ENCODE assay signal across 8 mouse cellular contexts in genomic region chr4:45018452-45018980, GRCm38 (mm10). TPM values are rescaled to one million over a fixed set of nuclear protein-coding genes. Genes with fewer than 3 reads are reported as not detected.
DNase-seq lines count a peak whose midpoint lies in the region; ATAC-seq and TF ChIP-seq lines count a peak whose summit lies in the region.

Polr1e (plus strand) TSS chr4:45018583.

- under 1% methylated on average over 29 of the region's 29 CpGs for WGBS in hindbrain, embryonic 10.5 days
- WGBS in lung, postnatal 0 days, result under 1% methylated on average over 29 of the region's 29 CpGs

- H3K27me3 ChIP-seq in hindbrain, embryonic 10.5 days (ENCODE audit: insufficient read depth, poor library complexity, severe bottlenecking), result no peaks in the 10 kb centered on the region
- H3K27me3 ChIP-seq in lung, postnatal 0 days (replicated peaks; ENCODE audit: insufficient read depth, low read length), result no peaks in the 10 kb centered on the region

- ATAC-seq in frontal cortex, adult (ENCODE audit: low TSS enrichment), result peak; percentile 85
- ATAC-seq in lung, postnatal 0 days, result peak; percentile 98

- peak within 1 kb of the TSS; percentile 82 for H3K27ac ChIP-seq in hindbrain, embryonic 10.5 days
- no peak within 1 kb of the TSS for H3K27ac ChIP-seq in lung, postnatal 0 days (ENCODE audit: low read length)

- peak; percentile 95 for DNase-seq in MN1 (ENCODE audit: low spot score)
- peak; percentile 91 for DNase-seq in cerebellum, adult 9-10 months
- peak; percentile 93 for DNase-seq in hindbrain, embryonic 10.5 days (ENCODE audit: low spot score)
- peak; percentile 91 for DNase-seq in layer of hippocampus, adult 9-11 months
- peak; percentile 97 for DNase-seq in lung, postnatal 0 days (ENCODE audit: low spot score)
- DNase-seq in ovary, postnatal 14 days (ENCODE audit: low spot score), result peak; percentile 89
- DNase-seq in thymus, postnatal 14 days, result peak; percentile 96

- 0 out of 2 replicates have a peak, but pooled peaks have one; percentile 4 for TF ChIP-seq CTCF in lung, postnatal 0 days (IDR thresholded peaks at IDR 0.05)

- H3K4me1 ChIP-seq in hindbrain, embryonic 10.5 days (replicated peaks), result peaks cover 34% of the 10 kb centered on the region
- H3K4me1 ChIP-seq in lung, postnatal 0 days (ENCODE audit: insufficient read depth, low read depth, low read length), result peaks cover 4% of the 10 kb centered on the region; the same call in 1 of the 2 replicates

- H3K4me3 ChIP-seq in hindbrain, embryonic 10.5 days, result peak within 1 kb of the TSS; percentile 86
- peak within 1 kb of the TSS; percentile 50 for H3K4me3 ChIP-seq in lung, postnatal 0 days (ENCODE audit: low read depth, low read length)

- no peak within 1 kb of the TSS; the same call in 1 of the 2 replicates for H3K9ac ChIP-seq in lung, postnatal 0 days (replicated peaks; ENCODE audit: low read depth)

- no peaks in the 10 kb centered on the region for H3K9me3 ChIP-seq in hindbrain, embryonic 10.5 days
- no peaks in the 10 kb centered on the region for H3K9me3 ChIP-seq in lung, postnatal 0 days (ENCODE audit: low read length)

- peaks cover 21% of the 10 kb centered on the region for H3K36me3 ChIP-seq in hindbrain, embryonic 10.5 days
- H3K36me3 ChIP-seq in lung, postnatal 0 days (ENCODE audit: insufficient read depth, low read length), result no peaks in the 10 kb centered on the region

- peak within 1 kb of the TSS; percentile 90 for H3K4me2 ChIP-seq in lung, postnatal 0 days (replicated peaks; ENCODE audit: low read depth, low read length)

- TF ChIP-seq EP300 in lung, postnatal 0 days (IDR thresholded peaks at IDR 0.05), result no peak

RNA-seq across cellular contexts. Expression of gene Polr1e, which starts in this region (rescaled TPM):
- polyA plus RNA-seq in hindbrain, embryonic 10.5 days (2016; fragmentation: Nextera tagmentation; extraction: Ambion mirVana), result 55.6 and 57.8 TPM in 2 replicates
- 13.1 and 15.3 TPM in 2 replicates for polyA plus RNA-seq in lung, postnatal 0 days (2015; fragmentation: Nextera tagmentation; extraction: Ambion mirVana)
